Mouse (Mus musculus) embryonic facial prominence, embryonic 12.5 days (tissue): ENCODE data around the gene Cfdp1. TPM values are rescaled to one million over a fixed set of nuclear protein-coding genes. Genes with fewer than 3 reads are reported as not detected.

ENCODE experiments used
- ATAC-seq: fragments of 200-750 bp; cut with Nextera tagmentation; 2 replicates; pipeline ENCODE4 v1.8.0; 2017; ENCODE audit not compliant: insufficient number of reproducible peaks, insufficient read depth, low FRiP score, low TSS enrichment
- H3K27ac ChIP-seq: fragments of 300-500 bp; sonication (generic); 2 replicates; pipeline ENCODE4 v1.5.1; 2016; ENCODE audit warnings: mild to moderate bottlenecking
- H3K27me3 ChIP-seq: fragments of 300-500 bp; sonication (generic); 2 replicates; pipeline ENCODE4 v1.6.1; 2016; ENCODE audit warnings: mild to moderate bottlenecking, moderate library complexity
- H3K36me3 ChIP-seq: fragments of 300-500 bp; sonication (generic); 2 replicates; pipeline ENCODE4 v1.6.1; 2016; ENCODE audit warnings: mild to moderate bottlenecking
- H3K4me1 ChIP-seq: fragments of 300-500 bp; sonication (generic); 2 replicates; pipeline ENCODE4 v1.6.1; 2016
- H3K4me2 ChIP-seq: fragments of 300-500 bp; sonication (generic); replicated peaks from 2 replicates; pipeline ENCODE4 v1.6.1; 2016; ENCODE audit warnings: mild to moderate bottlenecking, moderate library complexity
- H3K4me3 ChIP-seq: fragments of 300-500 bp; sonication (generic); 2 replicates; pipeline ENCODE4 v1.5.1; 2016; ENCODE audit warnings: mild to moderate bottlenecking
- H3K9ac ChIP-seq: fragments of 300-500 bp; sonication (generic); 2 replicates; pipeline ENCODE4 v1.6.1; 2016; ENCODE audit warnings: mild to moderate bottlenecking, moderate library complexity
- H3K9me3 ChIP-seq: fragments of 300-500 bp; sonication (generic); 2 replicates; pipeline ENCODE4 v1.6.1; 2016; ENCODE audit warnings: mild to moderate bottlenecking, moderate library complexity
- WGBS: fragments of 180-500 bp; shearing (Covaris S2); methylation state at CpG from one replicate; pipeline ENCODE4 v1.1.7; 2016; 5-methylcytosine and 5-hydroxymethylcytosine counted together
- polyA plus RNA-seq: library from polyadenylated mRNA; unstranded; fragments of >200 nt; fragmentation: Nextera tagmentation; extraction: Ambion mirVana; gene quantifications from 2 replicates; pipeline ENCODE4 v1.2.1, GENCODE M21; 2016

Gene Cfdp1
- polyA plus RNA-seq, 1 experiment from 2014 or later, result 250 TPM

GRCm38 (mm10) chr8:111815078-111815477, 39.0 kb downstream of the Cfdp1 start:
- 88% methylated on average over 4 of the region's 4 CpGs for WGBS
- Histone ChIP-seq H3K4me3 (no peak overlapping the region), H3K36me3 (peaks cover 14% of the 10 kb centered on the region), H3K27me3 (no peaks in the 10 kb centered on the region), H3K4me1 (no peaks in the 10 kb centered on the region), H3K27ac (no peak overlapping the region), H3K9me3 (no peaks in the 10 kb centered on the region), H3K4me2 (no peak overlapping the region), H3K9ac (no peak overlapping the region)
- no peak for ATAC-seq

DNA sequence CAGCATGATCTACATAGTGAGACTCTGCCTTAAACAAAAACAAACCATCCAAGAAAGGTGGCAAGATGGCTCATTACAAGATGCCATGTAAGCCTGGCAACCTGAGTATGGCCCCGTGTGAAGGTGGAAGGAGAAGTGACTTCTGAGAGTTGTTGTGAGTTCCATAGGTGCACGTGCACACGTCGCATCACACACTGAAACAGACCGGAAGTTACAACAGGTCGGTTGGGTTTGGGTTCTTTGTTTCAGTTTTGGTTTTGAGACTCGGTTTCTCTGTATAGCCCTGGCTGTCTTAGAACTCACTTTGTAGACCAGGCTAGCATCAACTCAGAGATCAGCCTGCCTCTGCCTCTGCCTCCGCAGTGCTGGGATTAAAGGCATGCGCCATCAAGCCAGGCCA, 40.3 kb downstream of the Cfdp1 start:
- H3K4me2 ChIP-seq, result no peak overlapping the region
- H3K4me1 ChIP-seq, result no peaks in the 10 kb centered on the region
- 94% methylated on average over 9 of the region's 9 CpGs for WGBS
- no peak overlapping the region for H3K4me3 ChIP-seq
- no peak overlapping the region for H3K9ac ChIP-seq
- no peaks in the 10 kb centered on the region for H3K27me3 ChIP-seq
- H3K9me3 ChIP-seq, result no peaks in the 10 kb centered on the region
- no peak for ATAC-seq
- H3K27ac ChIP-seq, result no peak overlapping the region
- peaks cover 8% of the 10 kb centered on the region; the same call in 1 of the 2 replicates for H3K36me3 ChIP-seq

DNA sequence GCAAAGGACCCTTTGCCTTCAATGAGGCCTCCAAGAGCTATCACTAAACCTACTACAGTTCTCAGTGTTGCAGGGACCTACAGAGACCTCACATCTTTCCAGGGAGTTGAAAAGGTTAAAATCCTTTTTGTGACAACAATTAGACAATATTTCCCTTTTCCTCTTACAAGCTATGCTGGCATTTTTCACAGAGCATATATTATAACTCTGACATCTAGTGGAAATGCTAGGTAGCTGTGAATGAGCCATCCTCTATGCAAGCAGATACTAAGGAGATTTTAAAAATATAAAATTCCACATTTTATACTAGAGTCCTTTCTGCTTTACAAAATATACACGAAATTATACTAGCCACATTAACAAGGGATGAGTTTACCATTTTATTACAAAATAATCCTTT, 41.3 kb downstream of the Cfdp1 start:
- Histone ChIP-seq H3K4me2 (no peak overlapping the region), H3K4me3 (no peak overlapping the region), H3K27me3 (no peaks in the 10 kb centered on the region), H3K4me1 (no peaks in the 10 kb centered on the region), H3K9me3 (no peaks in the 10 kb centered on the region), H3K9ac (no peak overlapping the region), H3K27ac (no peak overlapping the region), H3K36me3 (peaks cover 8% of the 10 kb centered on the region; the same call in 1 of the 2 replicates)
- 67% methylated on average over 1 of the region's 1 CpGs for WGBS
- ATAC-seq, result no peak

DNA sequence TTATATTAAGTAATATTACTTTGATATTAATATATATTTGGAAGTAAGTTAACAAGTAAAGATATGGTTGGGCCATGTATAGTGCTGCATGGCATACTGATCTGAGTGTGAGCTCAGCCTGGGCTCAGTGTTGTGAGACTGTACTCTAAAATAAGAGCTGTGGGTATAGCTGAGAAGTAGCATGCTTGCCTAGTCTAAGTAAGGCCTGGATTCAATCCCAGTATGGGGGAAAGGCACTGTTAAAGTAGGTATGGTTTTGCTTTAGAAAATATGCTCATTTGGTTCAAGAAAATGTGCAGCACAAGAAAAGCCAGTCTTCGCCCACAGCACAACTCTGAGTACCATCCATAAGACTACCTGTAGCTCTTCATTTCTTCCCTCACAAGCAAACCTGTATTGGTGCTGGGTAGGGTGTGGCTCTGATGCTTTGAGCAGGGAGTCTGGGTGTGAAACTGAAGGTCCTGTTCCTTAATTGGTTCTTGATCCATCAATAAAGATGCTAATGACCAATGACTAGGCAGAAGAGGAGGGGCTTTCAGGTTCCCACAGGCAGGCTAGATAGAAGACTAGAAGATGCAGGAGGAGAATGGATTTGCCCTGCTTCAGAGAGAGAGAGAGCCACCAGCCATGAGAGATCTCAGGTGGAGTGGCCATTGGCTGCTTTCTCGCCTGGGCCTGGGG, 43.3 kb downstream of the Cfdp1 start:
- Histone ChIP-seq H3K4me2 (no peak overlapping the region), H3K9ac (no peak overlapping the region), H3K27me3 (no peaks in the 10 kb centered on the region), H3K27ac (no peak overlapping the region), H3K36me3 (peaks cover 8% of the 10 kb centered on the region; the same call in 1 of the 2 replicates), H3K9me3 (no peaks in the 10 kb centered on the region), H3K4me1 (no peaks in the 10 kb centered on the region), H3K4me3 (no peak overlapping the region)
- no peak for ATAC-seq
- 56% methylated on average over 2 of the region's 2 CpGs for WGBS

DNA sequence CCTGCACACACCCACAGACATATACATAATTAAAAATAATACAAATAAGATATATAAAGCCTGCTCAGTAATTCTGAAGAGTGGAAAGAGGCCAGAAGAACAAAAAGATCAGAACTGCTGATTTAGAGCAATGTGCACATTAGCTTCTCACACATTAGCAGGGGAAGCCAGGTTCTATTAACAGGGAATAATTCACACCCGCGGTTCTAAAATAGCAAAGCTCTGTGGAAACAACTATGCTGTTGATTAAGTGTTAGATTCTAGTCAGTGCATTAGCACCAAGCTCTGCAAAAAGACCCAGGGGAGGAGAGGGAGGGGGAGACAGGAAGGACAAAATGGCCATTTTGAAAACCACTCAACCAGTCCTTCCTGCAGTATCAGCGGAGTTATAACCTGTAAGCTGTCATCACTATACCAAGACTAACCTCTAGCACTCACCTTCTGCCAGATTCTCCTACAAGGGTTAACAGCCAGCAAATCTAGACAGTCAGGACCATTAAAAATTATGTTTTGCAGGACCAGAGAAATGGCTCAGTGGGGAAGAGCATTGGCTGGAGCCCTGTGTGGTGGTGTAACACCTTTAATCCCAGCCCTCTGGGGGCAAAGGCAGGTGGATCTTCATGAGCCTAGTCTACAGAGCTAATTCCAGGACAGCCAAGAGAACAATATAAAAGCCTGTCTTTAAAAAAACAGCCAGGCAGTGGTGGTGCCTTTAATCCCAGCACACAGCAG, 45.0 kb downstream of the Cfdp1 start:
- WGBS, result 93% methylated on average over 3 of the region's 3 CpGs
- Histone ChIP-seq H3K9ac (no peak overlapping the region), H3K9me3 (no peaks in the 10 kb centered on the region), H3K36me3 (peaks cover 7% of the 10 kb centered on the region), H3K4me2 (no peak overlapping the region), H3K4me3 (no peak overlapping the region), H3K27ac (no peak overlapping the region), H3K27me3 (no peaks in the 10 kb centered on the region), H3K4me1 (no peaks in the 10 kb centered on the region)
- ATAC-seq, result no peak

DNA sequence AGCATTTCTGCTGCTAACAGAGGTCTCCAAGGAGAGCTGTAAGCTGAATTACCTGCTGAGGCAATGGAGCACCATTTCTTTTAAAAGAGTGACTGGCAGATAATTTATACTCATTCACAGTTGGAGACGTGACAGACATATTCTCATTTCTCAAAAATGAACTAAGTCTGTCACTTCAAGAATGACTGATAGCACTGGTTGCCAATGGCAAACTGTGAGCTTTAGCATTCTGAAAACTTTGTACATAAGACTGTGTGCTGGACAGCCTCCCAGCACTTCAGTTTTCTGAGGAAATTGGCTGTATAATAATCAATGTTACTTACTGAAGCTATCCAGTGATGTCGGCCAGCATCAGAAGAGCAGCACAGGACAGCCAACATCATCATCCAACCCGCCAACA, 46.1 kb downstream of the Cfdp1 start:
- Histone ChIP-seq H3K9ac (no peak overlapping the region), H3K27me3 (no peaks in the 10 kb centered on the region), H3K4me1 (no peaks in the 10 kb centered on the region), H3K27ac (no peak overlapping the region), H3K4me2 (no peak overlapping the region), H3K36me3 (peaks cover 6% of the 10 kb centered on the region; the same call in 1 of the 2 replicates), H3K4me3 (no peak overlapping the region), H3K9me3 (no peaks in the 10 kb centered on the region)
- WGBS, result 92% methylated on average over 3 of the region's 3 CpGs
- ATAC-seq, result no peak

GRCm38 (mm10) chr8:111803362-111803761, 50.7 kb downstream of the Cfdp1 start:
- H3K9ac ChIP-seq, result no peak overlapping the region
- 0 out of 2 replicates have a peak, but pooled peaks cover 3% of the 10 kb centered on the region for H3K4me1 ChIP-seq
- ATAC-seq, result no peak
- 82% methylated on average over 8 of the region's 8 CpGs for WGBS
- peaks cover 3% of the 10 kb centered on the region; the same call in 1 of the 2 replicates for H3K36me3 ChIP-seq
- H3K4me3 ChIP-seq, result no peak overlapping the region
- no peaks in the 10 kb centered on the region for H3K9me3 ChIP-seq
- H3K27ac ChIP-seq, result peak overlapping the region; percentile 17; the same call in 1 of the 2 replicates
- H3K4me2 ChIP-seq, result no peak overlapping the region
- no peaks in the 10 kb centered on the region for H3K27me3 ChIP-seq

DNA sequence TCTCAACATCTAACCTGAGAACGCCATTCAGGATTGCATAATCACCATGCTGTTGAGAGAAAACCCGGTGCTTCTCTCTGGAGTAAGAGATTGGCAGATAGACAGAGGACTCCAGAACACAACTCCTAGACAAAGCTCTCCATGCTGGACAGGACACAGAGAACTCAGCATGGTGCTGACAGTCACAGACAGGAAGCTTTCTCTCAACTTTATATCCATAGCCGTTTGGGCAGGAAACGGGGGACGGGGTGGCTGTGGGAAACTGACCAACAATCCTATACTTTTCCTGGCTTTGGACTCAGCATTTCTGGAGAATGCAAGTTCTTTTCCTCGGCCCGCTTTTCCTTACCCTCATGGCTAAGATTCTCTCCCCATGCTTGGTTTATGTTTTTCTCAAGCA, 51.8 kb downstream of the Cfdp1 start:
- Histone ChIP-seq H3K9ac (no peak overlapping the region), H3K4me1 (0 out of 2 replicates have a peak, but pooled peaks cover 3% of the 10 kb centered on the region), H3K27me3 (no peaks in the 10 kb centered on the region), H3K27ac (0 out of 2 replicates have a peak overlapping the region, but pooled peaks have one; percentile 17), H3K4me2 (no peak overlapping the region), H3K4me3 (no peak overlapping the region), H3K36me3 (peaks cover 3% of the 10 kb centered on the region; the same call in 1 of the 2 replicates), H3K9me3 (no peaks in the 10 kb centered on the region)
- WGBS, result 76% methylated on average over 7 of the region's 7 CpGs
- ATAC-seq, result no peak

- H3K36me3 ChIP-seq, result peaks cover 7% of the 10 kb centered on the region; the same call in 1 of the 2 replicates
- no peak overlapping the region for H3K4me2 ChIP-seq
- H3K27me3 ChIP-seq, result no peaks in the 10 kb centered on the region
- H3K9me3 ChIP-seq, result no peaks in the 10 kb centered on the region
- 0 out of 2 replicates have a peak, but pooled peaks cover 3% of the 10 kb centered on the region for H3K4me1 ChIP-seq
- no peak overlapping the region for H3K4me3 ChIP-seq
- 17% methylated on average over 6 of the region's 6 CpGs for WGBS
- no peak overlapping the region for H3K9ac ChIP-seq
- H3K27ac ChIP-seq, result 0 out of 2 replicates have a peak overlapping the region, but pooled peaks have one; percentile 19
- no peak for ATAC-seq
These were observed 52.6 kb downstream of the Cfdp1 start for GRCm38 (mm10) chr8:111801456-111801855.

- H3K4me3 ChIP-seq, result no peak overlapping the region
- WGBS, result 90% methylated on average over 1 of the region's 1 CpGs
- no peaks in the 10 kb centered on the region for H3K9me3 ChIP-seq
- H3K36me3 ChIP-seq, result 0 out of 2 replicates have a peak, but pooled peaks cover 7% of the 10 kb centered on the region
- no peak overlapping the region for H3K4me2 ChIP-seq
- no peak overlapping the region for H3K27ac ChIP-seq
- H3K27me3 ChIP-seq, result no peaks in the 10 kb centered on the region
- ATAC-seq, result no peak
- 0 out of 2 replicates have a peak, but pooled peaks cover 2% of the 10 kb centered on the region for H3K4me1 ChIP-seq
- no peak overlapping the region for H3K9ac ChIP-seq
These were observed 57.6 kb downstream of the Cfdp1 start for GRCm38 (mm10) chr8:111796528-111796927.

DNA sequence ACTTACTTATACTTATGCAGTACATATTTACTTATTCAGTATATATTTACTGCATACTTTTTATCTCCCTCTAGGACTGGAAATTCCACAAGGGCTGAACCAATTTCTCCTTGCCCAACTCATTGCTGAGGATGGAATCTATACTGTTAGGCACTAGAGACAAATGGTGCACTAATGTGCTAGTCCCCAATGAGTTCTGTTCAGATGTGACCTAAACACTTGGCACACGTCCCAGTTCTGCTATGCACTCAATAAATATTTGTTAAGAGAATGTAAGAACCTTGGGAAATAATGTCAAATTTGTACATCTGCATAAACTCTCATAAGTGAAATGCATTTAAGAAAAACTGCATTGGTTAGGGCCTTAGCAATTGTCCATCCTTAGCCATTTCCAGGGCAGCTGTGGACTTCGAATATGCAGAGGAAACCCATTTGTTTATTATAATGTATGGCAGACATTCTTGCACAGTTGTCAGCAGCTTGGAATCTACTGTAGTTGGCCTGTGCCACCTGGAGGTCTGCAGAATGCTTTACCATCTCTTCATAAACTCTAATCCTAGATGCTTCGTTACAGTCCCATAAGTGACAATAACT, 60.7 kb downstream of the Cfdp1 start:
- WGBS, result 84% methylated on average over 3 of the region's 3 CpGs
- H3K36me3 ChIP-seq, result 0 out of 2 replicates have a peak, but pooled peaks cover 7% of the 10 kb centered on the region
- ATAC-seq, result no peak

More for the DNA sequence above, 60.7 kb downstream of the Cfdp1 start:
- no peak overlapping the region for H3K4me3 ChIP-seq
- no peak overlapping the region for H3K4me2 ChIP-seq
- no peaks in the 10 kb centered on the region for H3K9me3 ChIP-seq
- H3K9ac ChIP-seq, result no peak overlapping the region
- no peak overlapping the region for H3K27ac ChIP-seq
- H3K27me3 ChIP-seq, result no peaks in the 10 kb centered on the region
- H3K4me1 ChIP-seq, result peaks cover 6% of the 10 kb centered on the region; the same call in 1 of the 2 replicates
